Mouse (Mus musculus) heart, postnatal 14 days (tissue): ENCODE data around the gene Gch1. TPM values are rescaled to one million over a fixed set of nuclear protein-coding genes. Genes with fewer than 3 reads are reported as not detected.

ENCODE experiments used
- DNase-seq, 2 experiments: peaks; one replicate each; pipeline ENCODE4 v3.0.0; 2021 to 2022
- intact Hi-C: fragments of 180-260 bp; cut with DNase I; formaldehyde crosslinking; loops from one replicate; pipeline ENCODE4 v1.15.1; 2025
- total RNA-seq, 2 experiments: library from RNA; stranded (reverse); gene quantifications; 2 replicates each; pipeline ENCODE4 v1.2.3; 2021

The Gch1 gene
- total RNA-seq, 2 experiments from 2014 or later: 8.0 to 8.1 TPM

DNA sequence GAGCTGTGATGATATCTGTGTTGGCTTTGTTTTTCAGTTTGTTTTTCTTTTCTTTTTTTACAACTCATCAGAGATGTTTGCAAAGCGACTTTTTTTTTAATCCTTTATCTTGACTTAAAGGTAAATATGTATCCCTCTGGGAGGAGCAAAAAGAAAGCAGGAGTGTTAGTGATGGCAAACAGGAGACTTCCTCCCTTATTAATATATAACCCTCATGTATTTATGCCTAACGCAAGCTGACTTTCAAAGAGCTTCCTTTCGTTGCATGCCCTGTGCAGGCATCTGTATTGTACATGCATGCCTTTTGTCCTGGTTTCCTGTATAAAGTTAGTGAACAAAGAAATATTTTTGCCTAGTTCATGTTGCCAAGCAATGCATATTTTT lies 84.0 kb downstream of the Gch1 start:
- no peak for DNase-seq
- intact Hi-C loops: no loop called here

DNA sequence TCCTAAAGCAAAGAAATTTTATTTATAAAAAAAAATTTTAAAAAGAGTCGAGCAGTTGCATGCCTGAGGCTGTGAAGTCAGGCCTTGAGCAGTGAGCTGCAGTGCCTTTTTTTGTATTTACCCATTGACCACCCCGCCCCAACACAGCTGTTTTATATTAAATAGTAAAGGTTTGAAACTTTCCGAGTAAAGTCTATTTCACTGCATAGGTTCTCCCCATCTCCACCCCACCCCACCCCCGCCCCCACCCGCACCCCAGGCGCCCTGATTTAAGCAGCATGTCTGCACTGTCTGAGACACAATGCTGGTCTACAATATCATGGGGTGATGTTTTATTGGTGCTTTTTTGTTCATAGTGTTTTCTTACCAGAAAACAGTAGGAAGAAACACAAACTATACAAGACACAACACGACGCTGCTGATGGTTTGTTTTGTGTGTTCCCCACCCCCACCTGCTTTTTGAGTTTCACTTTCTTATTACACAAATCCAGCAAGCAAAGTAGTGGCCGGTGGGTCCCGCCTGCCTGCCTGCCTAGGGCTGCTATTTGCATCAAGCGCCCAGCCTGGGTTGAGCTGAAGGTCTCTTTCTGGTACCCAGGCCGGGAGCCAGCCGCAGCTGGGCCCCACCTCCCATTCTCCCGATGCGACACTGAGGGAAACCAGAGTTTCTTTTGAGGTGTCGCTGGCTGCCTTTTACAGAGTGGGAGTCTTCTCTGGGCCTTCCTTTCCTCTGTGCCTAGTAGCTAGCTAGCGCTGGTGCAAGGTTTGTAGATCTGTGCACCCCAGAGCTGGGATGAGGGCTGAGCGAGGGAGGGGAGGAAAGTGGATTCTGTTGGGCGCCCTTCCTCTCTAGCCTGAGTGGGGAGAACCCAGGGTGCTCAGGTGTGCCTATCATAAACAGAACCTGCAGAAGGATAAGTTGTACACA lies 84.7 kb downstream of the Gch1 start:
- intact Hi-C loops: loop anchor here (5.0 kb wide), 1 partner anchor 73 kb away; no protein-coding TSS in a partner anchor
- no peak for DNase-seq

Other genes starting within 250 kb of the Gch1 start
- 1 to 10 TPM; 1.5 to 2.0 TPM for gene Wdhd1, start 87.4 kb upstream of the Gch1 start, total RNA-seq
- 10 to 100 TPM; 16.3 to 20.0 TPM for gene Socs4, start 87.5 kb upstream of the Gch1 start, total RNA-seq
- 10 to 100 TPM; 36.9 to 40.7 TPM for gene Mapk1ip1l, start 108.9 kb upstream of the Gch1 start, total RNA-seq
- 1 to 10 TPM; 4.8 to 5.8 TPM for gene Lgals3, start 178.3 kb upstream of the Gch1 start, total RNA-seq
- 1 to 10 TPM; 2.4 to 6.8 TPM for gene Dlgap5, start 229.0 kb upstream of the Gch1 start, total RNA-seq